Mouse (Mus musculus) neutrophil, adult 83 days (primary cell): ENCODE data around the gene Shkbp1. TPM values are rescaled to one million over a fixed set of nuclear protein-coding genes. Genes with fewer than 3 reads are reported as not detected.

ENCODE experiments used
- total RNA-seq, 2 experiments: library from RNA; stranded (reverse); gene quantifications; one replicate each; pipeline ENCODE4 v1.2.4; 2023

Shkbp1 gene
- total RNA-seq = 10 to 100 TPM; 97.3 to 98.6 TPM

GRCm38 (mm10) chr7:27355745-27356240, at the start of gene Shkbp1:
Shkbp1 (minus strand) TSS chr7:27356019.

GRCm38 (mm10) chr7:27356861-27357594, 1.2 kb upstream of the Shkbp1 start, which contains the start of gene Gm20479:
Gm20479 (minus strand) TSS chr7:27357419.

GRCm38 (mm10) chr7:27337175-27337853, 18.5 kb downstream of the Shkbp1 start, which contains the start of gene Ltbp4:
Ltbp4 (minus strand) TSS chr7:27337692.

Other genes starting within 250 kb of the Shkbp1 start
- gene Cyp2f2, start 236.1 kb downstream of the Shkbp1 start, total RNA-seq = not detected
- not detected for gene Cyp2t4, start 202.3 kb downstream of the Shkbp1 start, total RNA-seq
- 10 to 100 TPM; 37.6 to 41.4 TPM for gene Egln2, start 189.2 kb downstream of the Shkbp1 start, total RNA-seq
- gene Rab4b, start 177.1 kb downstream of the Shkbp1 start, total RNA-seq = 10 to 100 TPM; 84.6 to 99.7 TPM
- not detected for gene Gm21983, start 174.9 kb downstream of the Shkbp1 start, total RNA-seq
- not detected for gene Mia, start 174.9 kb downstream of the Shkbp1 start, total RNA-seq
- 1 to 10 TPM; 3.6 to 3.9 TPM for gene BC024978, start 160.2 kb downstream of the Shkbp1 start, total RNA-seq
- 10 to 100 TPM; 50.6 to 55.7 TPM for gene Snrpa, start 159.7 kb downstream of the Shkbp1 start, total RNA-seq
- 1 to 10 TPM; 8.4 to 8.9 TPM for gene Itpkc, start 127.4 kb downstream of the Shkbp1 start, total RNA-seq
- gene Coq8b, start 123.0 kb downstream of the Shkbp1 start, total RNA-seq = 10 to 100 TPM; 17.5 to 19.2 TPM
- gene Numbl, start 97.6 kb downstream of the Shkbp1 start, total RNA-seq = 1 to 10 TPM; 3.7 to 3.9 TPM
- gene Ltbp4, start 18.3 kb downstream of the Shkbp1 start, total RNA-seq = under 1 TPM in 1 of 2 experiments, not detected in 1; 0.53 TPM
- 10 to 100 TPM in 1 of 2 experiments, 1 to 10 TPM in 1; 4.6 to 10.3 TPM for gene Gm20479, start 1.4 kb upstream of the Shkbp1 start, total RNA-seq
- under 1 TPM; 0.11 to 0.61 TPM for gene Sptbn4, start 91.7 kb upstream of the Shkbp1 start, total RNA-seq
- 10 to 100 TPM; 58.1 to 91.3 TPM for gene Blvrb, start 92.0 kb upstream of the Shkbp1 start, total RNA-seq
- 10 to 100 TPM; 21.8 to 24.6 TPM for gene Sertad3, start 117.7 kb upstream of the Shkbp1 start, total RNA-seq
- 10 to 100 TPM; 30.7 TPM for gene Sertad1, start 130.9 kb upstream of the Shkbp1 start, total RNA-seq
- gene Prx, start 143.3 kb upstream of the Shkbp1 start, total RNA-seq = under 1 TPM; 0.90 to 0.92 TPM
- gene Hipk4, start 167.2 kb upstream of the Shkbp1 start, total RNA-seq = under 1 TPM; 0.22 to 0.26 TPM
- gene Pld3, start 197.2 kb upstream of the Shkbp1 start, total RNA-seq = 10 to 100 TPM; 13.9 to 18.2 TPM
- gene 2310022A10Rik, start 197.2 kb upstream of the Shkbp1 start, total RNA-seq = 10 to 100 TPM; 14.1 to 14.2 TPM
- 100 to 1,000 TPM in 1 of 2 experiments, 10 to 100 TPM in 1; 94.7 to 101 TPM for gene Akt2, start 235.5 kb upstream of the Shkbp1 start, total RNA-seq